Mouse (Mus musculus): ENCODE results near the gene Pitpnm3. TPM values are rescaled to one million over a fixed set of nuclear protein-coding genes. Genes with fewer than 3 reads are reported as not detected.

Gene Pitpnm3
- polyA plus RNA-seq, 1 experiment from 2014 or later: 6.4 TPM

DNA sequence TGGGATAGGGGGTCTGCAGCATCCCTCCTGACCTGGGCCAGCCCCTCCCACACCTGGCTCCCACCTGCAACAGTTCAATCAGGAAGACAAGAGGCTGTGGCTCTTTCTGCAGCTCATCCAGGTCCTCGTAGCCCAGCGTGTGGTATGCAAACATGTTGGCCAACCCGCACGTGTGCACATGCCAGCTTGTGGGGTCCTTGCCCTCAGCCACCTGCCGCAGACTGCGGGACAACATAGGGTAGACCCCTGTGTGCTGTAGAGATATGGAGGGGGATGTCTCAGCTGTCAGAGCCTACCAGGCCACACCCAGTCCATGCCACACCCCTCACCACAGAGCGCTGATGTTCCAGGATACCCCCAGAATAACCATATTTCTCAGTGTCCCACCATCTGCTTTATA, 104.2 kb downstream of the Pitpnm3 start:
- Histone ChIP-seq H3K9me3 (ENCODE audit: control insufficient read depth, low read length) (no peaks in the 10 kb centered on the region), H3K4me1 (ENCODE audit: control insufficient read depth, insufficient read depth, low read length) (no peaks in the 10 kb centered on the region), H3K4me3 (ENCODE audit: low read depth, low read length) (no peak overlapping the region), H3K36me3 (ENCODE audit: control insufficient read depth, insufficient read depth, low read length) (no peaks in the 10 kb centered on the region), H3K9ac (replicated peaks; ENCODE audit: low read depth, low read length) (no peak overlapping the region), H3K27me3 (ENCODE audit: control insufficient read depth, insufficient read depth, low read length) (no peaks in the 10 kb centered on the region), H3K27ac (ENCODE audit: low read depth, low read length) (no peak overlapping the region), H3K4me2 (ENCODE audit: low read depth, low read length) (no peak overlapping the region)
- 96% methylated on average over 7 of the region's 7 CpGs for whole genome bisulfite sequencing
- ATAC-seq (ENCODE audit: low read depth): no peak

- no peak overlapping the region for H3K4me2 ChIP-seq (ENCODE audit: low read depth, low read length)
- H3K4me3 ChIP-seq (ENCODE audit: low read depth, low read length): no peak overlapping the region
- WGBS: 22% methylated on average over 23 of the region's 23 CpGs
- H3K36me3 ChIP-seq (ENCODE audit: control insufficient read depth, insufficient read depth, low read length): no peaks in the 10 kb centered on the region
- no peak overlapping the region for H3K27ac ChIP-seq (ENCODE audit: low read depth, low read length)
- H3K4me1 ChIP-seq (ENCODE audit: control insufficient read depth, insufficient read depth, low read length): no peaks in the 10 kb centered on the region
- no peak for ATAC-seq (ENCODE audit: low read depth)
- no peak overlapping the region for H3K9ac ChIP-seq (replicated peaks; ENCODE audit: low read depth, low read length)
- no peaks in the 10 kb centered on the region for H3K9me3 ChIP-seq (ENCODE audit: control insufficient read depth, low read length)
- H3K27me3 ChIP-seq (ENCODE audit: control insufficient read depth, insufficient read depth, low read length): no peaks in the 10 kb centered on the region
Measured at GRCm38 (mm10) chr11:72029143-72029542, 106.4 kb downstream of the Pitpnm3 start.

- WGBS: 76% methylated on average over 9 of the region's 9 CpGs
- Histone ChIP-seq H3K27me3 (ENCODE audit: control insufficient read depth, insufficient read depth, low read length) (no peaks in the 10 kb centered on the region), H3K4me2 (ENCODE audit: low read depth, low read length) (no peak overlapping the region), H3K4me3 (ENCODE audit: low read depth, low read length) (no peak overlapping the region), H3K27ac (ENCODE audit: low read depth, low read length) (no peak overlapping the region), H3K9ac (replicated peaks; ENCODE audit: low read depth, low read length) (no peak overlapping the region), H3K36me3 (ENCODE audit: control insufficient read depth, insufficient read depth, low read length) (no peaks in the 10 kb centered on the region), H3K9me3 (ENCODE audit: control insufficient read depth, low read length) (no peaks in the 10 kb centered on the region), H3K4me1 (ENCODE audit: control insufficient read depth, insufficient read depth, low read length) (no peaks in the 10 kb centered on the region)
- no peak for ATAC-seq (ENCODE audit: low read depth)
Measured at GRCm38 (mm10) chr11:72027836-72028235, 107.7 kb downstream of the Pitpnm3 start.

DNA sequence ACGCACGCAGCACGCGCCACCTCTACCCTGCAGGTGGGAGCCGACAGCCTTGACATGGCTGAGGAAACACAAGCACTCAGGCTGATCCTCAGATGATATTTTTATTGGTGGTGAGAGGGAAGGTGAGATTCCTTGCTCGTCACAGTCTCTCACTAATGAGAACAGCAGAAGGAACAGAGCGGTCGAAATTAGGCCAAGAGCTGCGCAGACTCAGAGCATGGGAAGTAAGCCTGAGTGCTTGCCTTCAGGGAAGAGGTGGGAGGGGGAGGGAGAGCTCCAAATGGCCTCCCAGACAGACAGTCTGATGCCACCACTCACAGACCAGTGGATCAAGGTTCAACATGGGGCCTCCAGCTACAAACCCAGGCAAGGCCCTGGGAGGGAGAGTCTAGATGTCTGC, 109.1 kb downstream of the Pitpnm3 start:
- Histone ChIP-seq H3K4me3 (ENCODE audit: low read depth, low read length) (no peak overlapping the region), H3K27me3 (ENCODE audit: control insufficient read depth, insufficient read depth, low read length) (no peaks in the 10 kb centered on the region), H3K4me1 (ENCODE audit: control insufficient read depth, insufficient read depth, low read length) (no peaks in the 10 kb centered on the region), H3K9me3 (ENCODE audit: control insufficient read depth, low read length) (no peaks in the 10 kb centered on the region), H3K4me2 (ENCODE audit: low read depth, low read length) (no peak overlapping the region), H3K9ac (replicated peaks; ENCODE audit: low read depth, low read length) (no peak overlapping the region), H3K27ac (ENCODE audit: low read depth, low read length) (no peak overlapping the region), H3K36me3 (ENCODE audit: control insufficient read depth, insufficient read depth, low read length) (no peaks in the 10 kb centered on the region)
- 83% methylated on average over 9 of the region's 9 CpGs for WGBS
- no peak for ATAC-seq (ENCODE audit: low read depth)

GRCm38 (mm10) chr11:72025843-72026242, 109.7 kb downstream of the Pitpnm3 start:
- ATAC-seq (ENCODE audit: low read depth): no peak
- H3K9me3 ChIP-seq (ENCODE audit: control insufficient read depth, low read length): no peaks in the 10 kb centered on the region
- H3K27ac ChIP-seq (ENCODE audit: low read depth, low read length): no peak overlapping the region
- H3K4me1 ChIP-seq (ENCODE audit: control insufficient read depth, insufficient read depth, low read length): no peaks in the 10 kb centered on the region
- H3K4me3 ChIP-seq (ENCODE audit: low read depth, low read length): no peak overlapping the region
- no peaks in the 10 kb centered on the region for H3K36me3 ChIP-seq (ENCODE audit: control insufficient read depth, insufficient read depth, low read length)
- H3K9ac ChIP-seq (replicated peaks; ENCODE audit: low read depth, low read length): no peak overlapping the region
- WGBS: 40% methylated on average over 5 of the region's 5 CpGs
- no peaks in the 10 kb centered on the region for H3K27me3 ChIP-seq (ENCODE audit: control insufficient read depth, insufficient read depth, low read length)
- H3K4me2 ChIP-seq (ENCODE audit: low read depth, low read length): no peak overlapping the region

GRCm38 (mm10) chr11:72024193-72024781, 111.3 kb downstream of the Pitpnm3 start:
- Histone ChIP-seq H3K4me3 (ENCODE audit: low read depth, low read length) (no peak overlapping the region), H3K4me1 (ENCODE audit: control insufficient read depth, insufficient read depth, low read length) (no peaks in the 10 kb centered on the region), H3K36me3 (ENCODE audit: control insufficient read depth, insufficient read depth, low read length) (no peaks in the 10 kb centered on the region), H3K9me3 (ENCODE audit: control insufficient read depth, low read length) (no peaks in the 10 kb centered on the region), H3K4me2 (ENCODE audit: low read depth, low read length) (no peak overlapping the region), H3K27ac (ENCODE audit: low read depth, low read length) (no peak overlapping the region), H3K9ac (replicated peaks; ENCODE audit: low read depth, low read length) (no peak overlapping the region), H3K27me3 (ENCODE audit: control insufficient read depth, insufficient read depth, low read length) (no peaks in the 10 kb centered on the region)
- no peak; the same call in 1 of the 2 replicates for ATAC-seq (ENCODE audit: low read depth)
- 26% methylated on average over 5 of the region's 5 CpGs for whole genome bisulfite sequencing

DNA sequence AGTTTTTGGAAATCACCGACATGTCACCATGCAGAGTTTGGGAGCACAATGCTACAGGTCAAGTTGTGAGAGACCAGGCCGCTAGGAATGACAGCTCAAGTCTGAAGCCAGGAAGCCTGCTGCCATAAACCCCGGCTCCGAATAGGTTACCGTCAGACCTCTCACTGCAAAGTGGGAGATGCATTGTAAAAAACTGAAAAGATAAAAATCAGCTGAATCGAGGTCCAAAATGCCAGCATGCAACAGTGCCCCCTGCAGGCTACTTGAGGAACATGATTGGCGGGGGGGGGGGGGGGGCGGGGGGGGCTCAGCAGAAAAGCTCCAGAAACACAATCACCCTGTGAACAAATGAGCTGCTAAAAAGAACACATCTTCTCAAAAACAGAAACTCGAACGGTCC, 112.0 kb downstream of the Pitpnm3 start:
- H3K4me3 ChIP-seq (ENCODE audit: low read depth, low read length): no peak overlapping the region
- H3K27me3 ChIP-seq (ENCODE audit: control insufficient read depth, insufficient read depth, low read length): no peaks in the 10 kb centered on the region
- no peak overlapping the region for H3K9ac ChIP-seq (replicated peaks; ENCODE audit: low read depth, low read length)
- no peaks in the 10 kb centered on the region for H3K36me3 ChIP-seq (ENCODE audit: control insufficient read depth, insufficient read depth, low read length)
- H3K4me2 ChIP-seq (ENCODE audit: low read depth, low read length): no peak overlapping the region
- no peaks in the 10 kb centered on the region for H3K9me3 ChIP-seq (ENCODE audit: control insufficient read depth, low read length)
- no peak overlapping the region for H3K27ac ChIP-seq (ENCODE audit: low read depth, low read length)
- no peak for ATAC-seq (ENCODE audit: low read depth)
- WGBS: 27% methylated on average over 10 of the region's 10 CpGs
- no peaks in the 10 kb centered on the region for H3K4me1 ChIP-seq (ENCODE audit: control insufficient read depth, insufficient read depth, low read length)

DNA sequence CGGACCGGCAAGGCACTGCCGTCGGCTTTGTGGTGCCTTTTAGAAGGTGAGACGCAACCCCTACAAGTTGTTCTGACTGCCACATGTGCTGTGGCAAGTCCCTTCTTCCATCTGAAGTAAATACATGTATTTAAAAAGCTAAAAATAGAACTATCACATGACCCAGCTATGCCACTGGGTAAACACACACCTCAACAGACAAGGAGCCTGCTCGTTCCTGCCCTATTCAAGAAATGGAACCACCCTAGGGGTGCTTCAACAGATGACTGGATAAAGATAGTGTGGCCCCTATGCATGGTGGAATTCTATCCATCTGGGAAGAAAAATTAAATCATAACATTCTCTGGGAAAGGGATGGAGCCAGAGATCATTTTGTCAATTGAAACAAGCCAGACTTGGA, 112.8 kb downstream of the Pitpnm3 start:
- WGBS: 89% methylated on average over 6 of the region's 6 CpGs
- H3K27ac ChIP-seq (ENCODE audit: low read depth, low read length): no peak overlapping the region
- H3K4me2 ChIP-seq (ENCODE audit: low read depth, low read length): no peak overlapping the region
- no peaks in the 10 kb centered on the region for H3K36me3 ChIP-seq (ENCODE audit: control insufficient read depth, insufficient read depth, low read length)
- ATAC-seq (ENCODE audit: low read depth): no peak
- no peaks in the 10 kb centered on the region for H3K4me1 ChIP-seq (ENCODE audit: control insufficient read depth, insufficient read depth, low read length)
- H3K27me3 ChIP-seq (ENCODE audit: control insufficient read depth, insufficient read depth, low read length): no peaks in the 10 kb centered on the region
- H3K9ac ChIP-seq (replicated peaks; ENCODE audit: low read depth, low read length): no peak overlapping the region
- H3K9me3 ChIP-seq (ENCODE audit: control insufficient read depth, low read length): no peaks in the 10 kb centered on the region
- no peak overlapping the region for H3K4me3 ChIP-seq (ENCODE audit: low read depth, low read length)

DNA sequence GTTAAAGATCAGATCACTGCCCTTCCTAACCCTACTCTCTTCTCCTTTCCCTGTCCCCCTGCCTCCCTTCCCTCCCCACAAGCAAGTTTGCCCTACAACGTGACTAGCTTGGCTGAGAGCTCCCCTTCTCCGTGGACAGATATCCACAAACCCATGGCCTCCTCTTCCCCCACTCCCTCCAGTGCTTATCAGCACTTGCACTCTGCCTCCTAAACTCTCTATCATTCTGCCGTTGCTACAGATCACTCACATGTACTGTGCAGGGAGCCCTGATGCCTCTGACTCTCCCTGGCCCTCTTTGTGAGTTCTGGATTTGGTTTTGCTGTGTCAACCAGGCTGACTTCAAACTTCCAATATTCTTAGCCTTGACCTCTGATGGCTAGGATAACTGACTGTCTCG, 114.6 kb downstream of the Pitpnm3 start:
- ATAC-seq (ENCODE audit: low read depth): no peak
- H3K27me3 ChIP-seq (ENCODE audit: control insufficient read depth, insufficient read depth, low read length): no peaks in the 10 kb centered on the region
- H3K4me2 ChIP-seq (ENCODE audit: low read depth, low read length): no peak overlapping the region
- no peak overlapping the region for H3K27ac ChIP-seq (ENCODE audit: low read depth, low read length)
- peaks cover 4% of the 10 kb centered on the region for H3K4me1 ChIP-seq (ENCODE audit: control insufficient read depth, insufficient read depth, low read length)
- 80% methylated on average over 4 of the region's 4 CpGs for WGBS
- H3K9ac ChIP-seq (replicated peaks; ENCODE audit: low read depth, low read length): no peak overlapping the region
- H3K9me3 ChIP-seq (ENCODE audit: control insufficient read depth, low read length): no peaks in the 10 kb centered on the region
- H3K4me3 ChIP-seq (ENCODE audit: low read depth, low read length): no peak overlapping the region
- H3K36me3 ChIP-seq (ENCODE audit: control insufficient read depth, insufficient read depth, low read length): no peaks in the 10 kb centered on the region

Data from neural tube, embryonic 14.5 days (tissue).